Mouse (Mus musculus) urinary bladder, postnatal 14 days (tissue): Measurements from ENCODE around the gene Dmrtb1.

Source experiments
- DNase-seq: peaks from one replicate; pipeline ENCODE4 v3.0.0; 2021; ENCODE audit warnings: low spot score

Gene Dmrtb1

GRCm38 (mm10) chr4:107684130-107684529, at the start of gene Dmrtb1:
TSS of gene Dmrtb1 (minus strand) at chr4:107684230.
- no peak for DNase-seq

- DNase-seq: no peak
Observed at GRCm38 (mm10) chr4:107733603-107734002, 49.6 kb upstream of the Dmrtb1 start.

GRCm38 (mm10) chr4:107732624-107733023, 48.6 kb upstream of the Dmrtb1 start:
- DNase-seq: no peak

GRCm38 (mm10) chr4:107732182-107732581, 48.2 kb upstream of the Dmrtb1 start:
- no peak for DNase-seq

GRCm38 (mm10) chr4:107731088-107731465, 47.0 kb upstream of the Dmrtb1 start:
- no peak for DNase-seq

- no peak for DNase-seq
Observed at GRCm38 (mm10) chr4:107730391-107731087, 46.5 kb upstream of the Dmrtb1 start.

GRCm38 (mm10) chr4:107725432-107725831, 41.4 kb upstream of the Dmrtb1 start:
- DNase-seq: no peak

GRCm38 (mm10) chr4:107720043-107720830, 36.2 kb upstream of the Dmrtb1 start:
- no peak for DNase-seq

GRCm38 (mm10) chr4:107719161-107719560, 35.1 kb upstream of the Dmrtb1 start:
- DNase-seq: no peak

- DNase-seq: no peak
Observed at GRCm38 (mm10) chr4:107718720-107719119, 34.7 kb upstream of the Dmrtb1 start.

GRCm38 (mm10) chr4:107717718-107718313, 33.8 kb upstream of the Dmrtb1 start:
- no peak for DNase-seq

- no peak for DNase-seq
Observed at GRCm38 (mm10) chr4:107716754-107717299, 32.8 kb upstream of the Dmrtb1 start.

- DNase-seq: no peak
Observed at GRCm38 (mm10) chr4:107706884-107707283, 22.9 kb upstream of the Dmrtb1 start.

GRCm38 (mm10) chr4:107704185-107704584, 20.2 kb upstream of the Dmrtb1 start:
- no peak for DNase-seq

- no peak for DNase-seq
Observed at GRCm38 (mm10) chr4:107701679-107702078, 17.6 kb upstream of the Dmrtb1 start.

- peak; percentile 43 for DNase-seq
Observed at GRCm38 (mm10) chr4:107701116-107701515, 17.1 kb upstream of the Dmrtb1 start.

GRCm38 (mm10) chr4:107699271-107699670, 15.2 kb upstream of the Dmrtb1 start:
- DNase-seq: no peak

- no peak for DNase-seq
Observed at GRCm38 (mm10) chr4:107693816-107694215, 9.8 kb upstream of the Dmrtb1 start.

- DNase-seq: no peak
Observed at GRCm38 (mm10) chr4:107688213-107688612, 4.2 kb upstream of the Dmrtb1 start.

- DNase-seq: no peak
Observed at GRCm38 (mm10) chr4:107687127-107687526, 3.1 kb upstream of the Dmrtb1 start.

- no peak for DNase-seq
Observed at GRCm38 (mm10) chr4:107683006-107683756, 849 bp downstream of the Dmrtb1 start.
